Mouse (Mus musculus): Measurements from ENCODE around the gene Gm17660. TPM values are rescaled to one million over a fixed set of nuclear protein-coding genes. Genes with fewer than 3 reads are reported as not detected.
A peak's percentile ranks its signal among the peaks of the same experiment; 100 is the strongest.

Gene Gm17660
- total and polyA plus RNA-seq, 3 experiments = not detected

DNA sequence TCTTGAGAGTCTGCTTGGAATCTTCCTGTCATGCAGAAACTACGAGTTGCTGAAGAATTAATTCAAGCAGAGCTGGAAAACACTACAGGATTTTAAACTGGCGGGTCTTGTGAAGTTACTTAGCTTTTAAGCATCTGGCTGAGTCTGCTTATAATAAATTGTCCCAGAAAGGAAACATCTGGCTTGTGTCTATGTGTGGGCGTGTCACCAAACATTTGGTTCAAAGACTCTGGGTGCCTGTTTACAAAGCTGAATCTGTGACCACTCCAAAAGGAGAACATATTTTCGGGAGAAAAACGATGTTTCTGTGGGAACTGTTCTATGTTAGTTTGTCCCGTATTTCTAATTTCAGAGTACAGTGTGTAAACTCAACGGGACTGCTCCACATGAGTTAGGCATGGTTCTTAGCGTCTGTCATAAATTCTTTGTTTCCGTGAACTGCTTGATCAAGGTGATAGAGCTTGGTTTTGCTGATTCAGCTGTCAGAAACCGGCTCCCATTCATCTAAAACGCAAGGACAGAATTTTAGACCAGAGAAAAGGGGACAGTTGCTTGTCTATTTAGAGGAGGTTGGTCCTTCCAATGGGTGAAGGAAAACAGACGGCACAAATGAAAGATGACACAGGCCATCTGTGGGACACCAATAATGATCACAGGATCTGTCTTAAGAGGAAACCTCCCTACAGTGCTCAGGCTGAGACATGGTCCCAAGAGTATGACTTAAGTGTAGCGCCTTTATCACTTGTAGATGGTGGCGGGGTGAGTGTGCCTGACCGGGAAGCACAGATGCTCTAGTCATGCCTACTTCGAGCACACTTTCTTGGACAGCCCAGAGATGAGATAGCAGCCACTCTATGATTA, 18.9 kb upstream of the Gm17660 start:
- TF ChIP-seq EP300 (IDR thresholded peaks at IDR 0.05; ENCODE audit: insufficient read depth, low read depth, low read length) = no peak
- TF ChIP-seq CTCF (IDR thresholded peaks at IDR 0.05) = no peak
- TF ChIP-seq POLR2A (IDR thresholded peaks at IDR 0.05; ENCODE audit: insufficient read depth, low read depth, low read length) = peak; percentile 36; the same call in 1 of the 2 replicates
- no peak overlapping the region for H3K9ac ChIP-seq (ENCODE audit: low read depth, low read length)
- intact Hi-C loops (cut with DNase I) = loop anchor here (2.0 kb wide), 2 partner anchors 16 to 34 kb away; partner anchors contain the start of gene Sparcl1
- 35% methylated on average over 16 of the region's 16 CpGs for WGBS
- H3K4me3 ChIP-seq = no peak overlapping the region
- no peaks in the 10 kb centered on the region for H3K27me3 ChIP-seq (ENCODE audit: control insufficient read depth, insufficient read depth, low read length)
- peak overlapping the region; percentile 66 for H3K27ac ChIP-seq
- H3K36me3 ChIP-seq (ENCODE audit: control insufficient read depth, insufficient read depth, low read length) = peaks cover 26% of the 10 kb centered on the region
- peak in 1 of 2 experiments; percentile 64 for DNase-seq
- H3K79me2 ChIP-seq (replicated peaks; ENCODE audit: control insufficient read depth, insufficient read depth, low read length) = no peaks in the 10 kb centered on the region; the same call in 1 of the 2 replicates
- H3K4me1 ChIP-seq (ENCODE audit: control insufficient read depth, insufficient read depth, low read length) = peaks cover 13% of the 10 kb centered on the region

DNA sequence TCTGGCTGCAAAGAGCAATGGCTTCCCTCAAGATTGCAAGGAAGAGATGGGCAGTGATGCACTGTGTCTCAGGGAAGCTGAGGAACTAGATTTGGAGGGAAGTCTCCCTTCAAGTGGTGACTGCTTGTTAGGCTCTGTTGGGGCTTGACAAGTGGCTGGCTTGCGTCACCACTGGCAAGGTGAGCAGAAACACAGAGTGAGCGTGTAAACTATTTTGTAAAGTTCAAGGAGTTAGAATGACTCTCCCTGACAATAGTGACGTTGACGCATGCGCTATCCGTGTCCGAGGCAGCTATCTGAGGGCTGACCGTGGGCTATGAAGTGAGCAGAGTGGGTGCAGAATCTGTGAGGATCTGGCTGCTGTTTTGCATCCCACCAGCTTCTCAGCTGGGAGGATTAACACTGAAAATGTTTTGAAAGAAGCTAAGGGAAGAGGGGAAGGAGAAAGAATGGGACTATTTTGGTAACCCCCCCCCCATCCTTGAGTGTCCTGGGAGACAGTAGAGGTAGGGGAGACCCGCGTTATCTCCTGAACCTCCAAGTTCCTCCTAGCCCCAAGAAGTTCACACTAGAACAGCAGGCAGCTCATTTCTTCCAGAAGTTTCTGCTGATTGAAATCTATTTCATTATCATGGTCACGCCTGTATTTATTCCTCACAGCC, 18.1 kb upstream of the Gm17660 start:
- DNase-seq = peak in 1 of 2 experiments; percentile 19
- Histone ChIP-seq H3K4me3 (no peak overlapping the region), H3K27ac (peak overlapping the region; percentile 66), H3K79me2 (replicated peaks; ENCODE audit: control insufficient read depth, insufficient read depth, low read length) (no peaks in the 10 kb centered on the region; the same call in 1 of the 2 replicates), H3K4me1 (ENCODE audit: control insufficient read depth, insufficient read depth, low read length) (peaks cover 13% of the 10 kb centered on the region), H3K27me3 (ENCODE audit: control insufficient read depth, insufficient read depth, low read length) (no peaks in the 10 kb centered on the region), H3K36me3 (ENCODE audit: control insufficient read depth, insufficient read depth, low read length) (peaks cover 23% of the 10 kb centered on the region), H3K9ac (ENCODE audit: low read depth, low read length) (no peak overlapping the region)
- TF ChIP-seq POLR2A (IDR thresholded peaks at IDR 0.05; ENCODE audit: insufficient read depth, low read depth, low read length) = no peak
- TF ChIP-seq EP300 (IDR thresholded peaks at IDR 0.05; ENCODE audit: insufficient read depth, low read depth, low read length) = no peak
- TF ChIP-seq CTCF (IDR thresholded peaks at IDR 0.05) = no peak
- 41% methylated on average over 11 of the region's 11 CpGs for WGBS
- intact Hi-C loops (cut with DNase I) = loop anchor here (2.0 kb wide), 2 partner anchors 17 to 35 kb away; partner anchors contain the start of gene Sparcl1

- H3K36me3 ChIP-seq (ENCODE audit: control insufficient read depth, insufficient read depth, low read length) = no peaks in the 10 kb centered on the region; the same call in 1 of the 2 replicates
- H3K27me3 ChIP-seq (ENCODE audit: control insufficient read depth, insufficient read depth, low read length) = no peaks in the 10 kb centered on the region
- H3K4me1 ChIP-seq (ENCODE audit: control insufficient read depth, insufficient read depth, low read length) = no peaks in the 10 kb centered on the region
- no peak overlapping the region for H3K27ac ChIP-seq
- peak in 1 of 2 experiments; percentile 9 for DNase-seq
- WGBS = 66% methylated on average over 2 of the region's 2 CpGs
- intact Hi-C loops (cut with DNase I) = no loop called here
- TF ChIP-seq POLR2A (IDR thresholded peaks at IDR 0.05; ENCODE audit: insufficient read depth, low read depth, low read length) = no peak
- TF ChIP-seq CTCF (IDR thresholded peaks at IDR 0.05) = no peak
- TF ChIP-seq EP300 (IDR thresholded peaks at IDR 0.05; ENCODE audit: insufficient read depth, low read depth, low read length) = no peak
- no peak overlapping the region for H3K9ac ChIP-seq (ENCODE audit: low read depth, low read length)
- no peaks in the 10 kb centered on the region for H3K79me2 ChIP-seq (replicated peaks; ENCODE audit: control insufficient read depth, insufficient read depth, low read length)
- H3K4me3 ChIP-seq = no peak overlapping the region
Observed at GRCm38 (mm10) chr5:104089751-104090150, 12.3 kb upstream of the Gm17660 start.

DNA sequence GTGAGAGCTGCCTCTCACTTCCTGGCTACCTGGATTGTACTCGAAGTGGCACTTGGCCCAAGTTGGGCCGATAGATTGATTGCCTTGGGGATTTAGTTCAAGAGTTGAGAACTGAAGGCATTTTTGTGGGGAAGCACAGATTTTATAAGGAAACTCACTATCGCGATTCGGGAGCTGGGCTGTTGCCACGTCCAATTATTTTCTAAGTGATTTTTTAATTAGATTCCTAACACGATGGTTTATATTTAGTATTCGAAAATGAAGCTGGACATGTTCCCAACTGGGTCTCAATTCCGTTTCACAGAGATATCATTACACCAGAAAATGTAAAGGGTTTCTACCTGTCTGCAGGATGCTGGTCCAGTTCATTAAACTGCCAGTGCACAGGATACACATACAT, 8.0 kb upstream of the Gm17660 start:
- Histone ChIP-seq H3K36me3 (ENCODE audit: control insufficient read depth, insufficient read depth, low read length) (no peaks in the 10 kb centered on the region; the same call in 1 of the 2 replicates), H3K4me3 (no peak overlapping the region), H3K9ac (ENCODE audit: low read depth, low read length) (no peak overlapping the region), H3K4me1 (ENCODE audit: control insufficient read depth, insufficient read depth, low read length) (no peaks in the 10 kb centered on the region), H3K27me3 (ENCODE audit: control insufficient read depth, insufficient read depth, low read length) (no peaks in the 10 kb centered on the region), H3K79me2 (replicated peaks; ENCODE audit: control insufficient read depth, insufficient read depth, low read length) (no peaks in the 10 kb centered on the region), H3K27ac (no peak overlapping the region)
- TF ChIP-seq POLR2A (IDR thresholded peaks at IDR 0.05; ENCODE audit: insufficient read depth, low read depth, low read length) = no peak
- TF ChIP-seq EP300 (IDR thresholded peaks at IDR 0.05; ENCODE audit: insufficient read depth, low read depth, low read length) = no peak
- no peak for TF ChIP-seq CTCF (IDR thresholded peaks at IDR 0.05)
- intact Hi-C loops (cut with DNase I) = no loop called here
- no peak for DNase-seq
- 88% methylated on average over 9 of the region's 9 CpGs for WGBS

GRCm38 (mm10) chr5:104080736-104081135, 3.3 kb upstream of the Gm17660 start:
- TF ChIP-seq POLR2A (IDR thresholded peaks at IDR 0.05; ENCODE audit: insufficient read depth, low read depth, low read length) = no peak
- TF ChIP-seq CTCF (IDR thresholded peaks at IDR 0.05) = no peak
- TF ChIP-seq EP300 (IDR thresholded peaks at IDR 0.05; ENCODE audit: insufficient read depth, low read depth, low read length) = no peak
- intact Hi-C loops (cut with DNase I) = no loop called here
- no peak for DNase-seq

More at GRCm38 (mm10) chr5:104080736-104081135, 3.3 kb upstream of the Gm17660 start:
- Histone ChIP-seq H3K79me2 (replicated peaks; ENCODE audit: control insufficient read depth, insufficient read depth, low read length) (no peaks in the 10 kb centered on the region), H3K27ac (no peak overlapping the region), H3K9ac (ENCODE audit: low read depth, low read length) (no peak overlapping the region), H3K4me3 (no peak overlapping the region), H3K36me3 (ENCODE audit: control insufficient read depth, insufficient read depth, low read length) (no peaks in the 10 kb centered on the region), H3K27me3 (ENCODE audit: control insufficient read depth, insufficient read depth, low read length) (no peaks in the 10 kb centered on the region), H3K4me1 (ENCODE audit: control insufficient read depth, insufficient read depth, low read length) (no peaks in the 10 kb centered on the region)
- WGBS = 75% methylated on average over 6 of the region's 6 CpGs
